Mouse (Mus musculus) myocyte (in vitro differentiated cells): ENCODE data around the gene Spint5. TPM values are rescaled to one million over a fixed set of nuclear protein-coding genes. Genes with fewer than 3 reads are reported as not detected.

Source experiments
- H3K27me3 ChIP-seq: one replicate; pipeline ENCODE4 v1.6.1; 2011; ENCODE audit not compliant: control insufficient read depth, insufficient read depth, insufficient read length
- H3K36me3 ChIP-seq: one replicate; pipeline ENCODE4 v1.6.1; 2011; ENCODE audit not compliant: control insufficient read depth, insufficient read depth
- H3K4me2 ChIP-seq: one replicate; pipeline ENCODE4 v1.6.1; 2011; ENCODE audit warnings: low read depth, control low read depth
- H3K4me3 ChIP-seq: one replicate; pipeline ENCODE4 v1.5.1; 2011; ENCODE audit warnings: mild to moderate bottlenecking, control low read depth, moderate library complexity
- H3K79me2 ChIP-seq: one replicate; pipeline ENCODE4 v1.6.1; 2011; ENCODE audit not compliant: control insufficient read depth, insufficient read depth
- H3ac ChIP-seq: one replicate; pipeline ENCODE4 v1.6.1; 2011; ENCODE audit not compliant: control insufficient read depth, insufficient read length
- CEBPB ChIP-seq: IDR thresholded peaks from 2 replicates; pipeline ENCODE4 v1.6.1; 2011; ENCODE audit warnings: mild to moderate bottlenecking, moderate library complexity; ENCODE audit not compliant: poor library complexity, insufficient read depth, severe bottlenecking
- E2F4 ChIP-seq: IDR thresholded peaks from one replicate; pipeline ENCODE4 v1.6.1; 2011; ENCODE audit warnings: mild to moderate bottlenecking, control low read depth, moderate library complexity; ENCODE audit not compliant: insufficient read depth
- MAX ChIP-seq: IDR thresholded peaks from one replicate; pipeline ENCODE4 v1.6.1; 2011; ENCODE audit warnings: low read depth, mild to moderate bottlenecking, control low read depth
- MYOD1 ChIP-seq, 3 experiments: IDR thresholded peaks; one replicate each; pipeline ENCODE4 v1.6.1; 2011; ENCODE audit warnings: control low read depth in 2 of 3, low read depth in 2 of 3, mild to moderate bottlenecking in 2 of 3, moderate library complexity in 1 of 3; ENCODE audit not compliant: insufficient read length in 2 of 3, control insufficient read depth in 1 of 3
- MYOG ChIP-seq, 3 experiments: IDR thresholded peaks; one replicate each; pipeline ENCODE4 v1.6.1; 2011; ENCODE audit warnings: control low read depth in 2 of 3, low read depth in 2 of 3, mild to moderate bottlenecking in 2 of 3; ENCODE audit not compliant: insufficient read length in 2 of 3, control insufficient read depth in 1 of 3, insufficient read depth in 1 of 3
- POLR2A ChIP-seq: IDR thresholded peaks from one replicate; pipeline ENCODE4 v1.6.1; 2011; ENCODE audit warnings: low read depth, mild to moderate bottlenecking, control low read depth, moderate library complexity; ENCODE audit not compliant: insufficient read length
- POLR2AphosphoS2 ChIP-seq: IDR thresholded peaks from one replicate; pipeline ENCODE4 v1.6.1; 2011; ENCODE audit warnings: low read depth, control low read depth; ENCODE audit not compliant: insufficient read length
- REST ChIP-seq: IDR thresholded peaks from one replicate; pipeline ENCODE4 v1.6.1; 2011; ENCODE audit warnings: mild to moderate bottlenecking, control low read depth, moderate library complexity; ENCODE audit not compliant: insufficient read depth, insufficient read length
- SRF ChIP-seq: IDR thresholded peaks from one replicate; pipeline ENCODE4 v1.6.1; 2011; ENCODE audit warnings: low read depth; ENCODE audit not compliant: control insufficient read depth, insufficient read length
- TCF12 ChIP-seq: IDR thresholded peaks from one replicate; pipeline ENCODE4 v1.6.1; 2011; ENCODE audit warnings: mild to moderate bottlenecking, control low read depth; ENCODE audit not compliant: poor library complexity, insufficient read depth, severe bottlenecking
- TCF3 ChIP-seq: IDR thresholded peaks from one replicate; pipeline ENCODE4 v1.6.1; 2011; ENCODE audit warnings: low read depth, control low read depth; ENCODE audit not compliant: insufficient read length
- USF1 ChIP-seq: IDR thresholded peaks from one replicate; pipeline ENCODE4 v1.6.1; 2011; ENCODE audit warnings: low read depth, mild to moderate bottlenecking, control low read depth, moderate library complexity
- polyA plus RNA-seq: library from polyadenylated mRNA; unstranded; fragments of >200 nt; fragmentation: generic; extraction: Trizol; gene quantifications from one replicate; pipeline ENCODE4 v1.2.1, GENCODE M21; 2012; ENCODE audit warnings: missing spikeins

The Spint5 gene
- polyA plus RNA-seq, 1 experiment = not detected

- Histone ChIP-seq H3K4me2 (no peak overlapping the region), H3K27me3 (no peaks in the 10 kb centered on the region), H3K79me2 (no peaks in the 10 kb centered on the region), H3K4me3 (no peak overlapping the region), H3ac (no peak overlapping the region), H3K36me3 (peaks cover 55% of the 10 kb centered on the region)
- TF ChIP-seq CEBPB = no peak
- TF ChIP-seq E2F4 = no peak
- no peak for TF ChIP-seq TCF12
- no peak for TF ChIP-seq REST
- TF ChIP-seq SRF = no peak
- no peak for TF ChIP-seq MAX
- no peak for TF ChIP-seq USF1
- no peak for TF ChIP-seq POLR2A
- TF ChIP-seq TCF3 = no peak
- TF ChIP-seq MYOG (IDR thresholded peaks at IDR 0.05; ENCODE audit: control insufficient read depth in 1 of 3, insufficient read depth in 1 of 3, insufficient read length in 2 of 3, low read depth in 2 of 3) = no peak
- no peak for TF ChIP-seq POLR2AphosphoS2
- TF ChIP-seq MYOD1 (IDR thresholded peaks at IDR 0.05; ENCODE audit: control insufficient read depth in 1 of 3, insufficient read length in 2 of 3, low read depth in 2 of 3) = no peak
Observed at GRCm38 (mm10) chr2:164761971-164762370, 46.9 kb downstream of the Spint5 start.

GRCm38 (mm10) chr2:164762593-164762992 lies 47.5 kb downstream of the Spint5 start:
- TF ChIP-seq POLR2AphosphoS2 = no peak
- no peak for TF ChIP-seq MAX
- no peak for TF ChIP-seq POLR2A
- TF ChIP-seq USF1 = no peak
- TF ChIP-seq TCF12 = no peak
- TF ChIP-seq CEBPB = no peak
- TF ChIP-seq TCF3 = no peak
- TF ChIP-seq MYOG (IDR thresholded peaks at IDR 0.05; ENCODE audit: control insufficient read depth in 1 of 3, insufficient read depth in 1 of 3, insufficient read length in 2 of 3, low read depth in 2 of 3) = no peak
- no peak for TF ChIP-seq E2F4
- TF ChIP-seq REST = no peak
- H3K4me3 ChIP-seq = no peak overlapping the region
- peaks cover 50% of the 10 kb centered on the region for H3K36me3 ChIP-seq

GRCm38 (mm10) chr2:164765841-164766240 lies 50.7 kb downstream of the Spint5 start:
- Histone ChIP-seq H3K36me3 (peaks cover 31% of the 10 kb centered on the region), H3K4me3 (no peak overlapping the region), H3K79me2 (peaks cover 11% of the 10 kb centered on the region), H3K4me2 (no peak overlapping the region), H3K27me3 (no peaks in the 10 kb centered on the region), H3ac (no peak overlapping the region)
- TF ChIP-seq E2F4 = no peak
- no peak for TF ChIP-seq MYOD1 (IDR thresholded peaks at IDR 0.05; ENCODE audit: control insufficient read depth in 1 of 3, insufficient read length in 2 of 3, low read depth in 2 of 3)
- TF ChIP-seq MYOG (IDR thresholded peaks at IDR 0.05; ENCODE audit: control insufficient read depth in 1 of 3, insufficient read depth in 1 of 3, insufficient read length in 2 of 3, low read depth in 2 of 3) = no peak
- no peak for TF ChIP-seq USF1
- no peak for TF ChIP-seq TCF3
- TF ChIP-seq POLR2AphosphoS2 = no peak
- TF ChIP-seq POLR2A = no peak
- TF ChIP-seq SRF = no peak
- no peak for TF ChIP-seq REST

More at GRCm38 (mm10) chr2:164762593-164762992, 47.5 kb downstream of the Spint5 start:
- Histone ChIP-seq H3K79me2 (no peaks in the 10 kb centered on the region), H3ac (no peak overlapping the region), H3K4me2 (no peak overlapping the region), H3K27me3 (no peaks in the 10 kb centered on the region)

Other genes starting within 250 kb of the Spint5 start
- gene Trp53tg5, start 241.6 kb upstream of the Spint5 start, polyA plus RNA-seq = not detected
- 16.4 TPM for gene Dbndd2, start 229.2 kb upstream of the Spint5 start, polyA plus RNA-seq
- gene Pigt, start 217.8 kb upstream of the Spint5 start, polyA plus RNA-seq = 79.2 TPM
- not detected for gene Wfdc2, start 152.9 kb upstream of the Spint5 start, polyA plus RNA-seq
- gene Spint3, start 141.8 kb upstream of the Spint5 start, polyA plus RNA-seq = not detected
- gene Wfdc6a, start 129.9 kb upstream of the Spint5 start, polyA plus RNA-seq = not detected
- gene Eppin, start 121.7 kb upstream of the Spint5 start, polyA plus RNA-seq = not detected
- gene Wfdc6b, start 101.8 kb upstream of the Spint5 start, polyA plus RNA-seq = not detected
- not detected for gene Wfdc8, start 101.7 kb upstream of the Spint5 start, polyA plus RNA-seq
- not detected for gene Wfdc16, start 76.5 kb upstream of the Spint5 start, polyA plus RNA-seq
- gene Wfdc10, start 59.3 kb upstream of the Spint5 start, polyA plus RNA-seq = not detected
- gene Wfdc9, start 58.7 kb upstream of the Spint5 start, polyA plus RNA-seq = not detected
- gene Wfdc11, start 41.2 kb upstream of the Spint5 start, polyA plus RNA-seq = not detected
- gene Wfdc13, start 30.2 kb upstream of the Spint5 start, polyA plus RNA-seq = 0.04 TPM
- not detected for gene Spint4, start 16.8 kb upstream of the Spint5 start, polyA plus RNA-seq
- gene Wfdc3, start 30.6 kb downstream of the Spint5 start, polyA plus RNA-seq = 0.41 TPM
- 63.0 TPM for gene Dnttip1, start 30.7 kb downstream of the Spint5 start, polyA plus RNA-seq
- 103 TPM for gene Ube2c, start 54.6 kb downstream of the Spint5 start, polyA plus RNA-seq
- 3,985 TPM for gene Tnnc2, start 64.7 kb downstream of the Spint5 start, polyA plus RNA-seq
- 29.5 TPM for gene Snx21, start 70.5 kb downstream of the Spint5 start, polyA plus RNA-seq
- 24.5 TPM for gene Acot8, start 89.6 kb downstream of the Spint5 start, polyA plus RNA-seq
- gene Zswim3, start 89.8 kb downstream of the Spint5 start, polyA plus RNA-seq = 3.3 TPM
- gene Zswim1, start 107.4 kb downstream of the Spint5 start, polyA plus RNA-seq = 13.3 TPM
- gene Spata25, start 113.2 kb downstream of the Spint5 start, polyA plus RNA-seq = 0.40 TPM
- 202 TPM for gene Ctsa, start 117.6 kb downstream of the Spint5 start, polyA plus RNA-seq
- 23.5 TPM for gene Neurl2, start 118.2 kb downstream of the Spint5 start, polyA plus RNA-seq
- gene Pltp, start 142.4 kb downstream of the Spint5 start, polyA plus RNA-seq = 117 TPM
- gene Pcif1, start 164.0 kb downstream of the Spint5 start, polyA plus RNA-seq = 43.2 TPM
- 11.1 TPM for gene Zfp335, start 196.5 kb downstream of the Spint5 start, polyA plus RNA-seq
- 1.7 TPM for gene Mmp9, start 225.5 kb downstream of the Spint5 start, polyA plus RNA-seq
- gene Slc12a5, start 245.5 kb downstream of the Spint5 start, polyA plus RNA-seq = 0.52 TPM